Mouse (Mus musculus) heart, adult 2 months (tissue): ENCODE data around the gene Fxyd2. TPM values are rescaled to one million over a fixed set of nuclear protein-coding genes. Genes with fewer than 3 reads are reported as not detected.

Experiments
- DNase-seq, 2 experiments: peaks; one replicate each; pipeline ENCODE4 v3.0.0; 2021
- H3K27ac ChIP-seq: fragments of 200-600 bp; 2 replicates; pipeline ENCODE4 v1.8.1; 2022
- H3K27me3 ChIP-seq: fragments of 200-500 bp; 2 replicates; pipeline ENCODE4 v1.6.1; 2012; ENCODE audit warnings: mild to moderate bottlenecking, low read length, inconsistent platforms, mixed read lengths; ENCODE audit not compliant: control insufficient read depth, insufficient read depth
- H3K36me3 ChIP-seq: fragments of 200-500 bp; 2 replicates; pipeline ENCODE4 v1.6.1; 2012; ENCODE audit warnings: low read length, inconsistent platforms; ENCODE audit not compliant: control insufficient read depth, insufficient read depth
- H3K4me1 ChIP-seq: fragments of 200-500 bp; 2 replicates; pipeline ENCODE4 v1.6.1; 2011; ENCODE audit warnings: low read length; ENCODE audit not compliant: control insufficient read depth, insufficient read depth
- H3K4me3 ChIP-seq: fragments of 200-600 bp; 2 replicates; pipeline ENCODE4 v1.8.1; 2022
- H3K79me2 ChIP-seq: fragments of 200-500 bp; replicated peaks from 2 replicates; pipeline ENCODE4 v1.6.1; 2012; ENCODE audit warnings: mild to moderate bottlenecking, inconsistent platforms, low read length, moderate library complexity, mixed read lengths; ENCODE audit not compliant: control insufficient read depth, insufficient read depth
- H3K9ac ChIP-seq: fragments of 200-500 bp; 2 replicates; pipeline ENCODE4 v1.6.1; 2012; ENCODE audit warnings: low read depth, mild to moderate bottlenecking, control low read depth, inconsistent platforms, low read length, mixed read lengths
- CTCF ChIP-seq: fragments of 200-600 bp; IDR thresholded peaks from 2 replicates; pipeline ENCODE4 v1.8.1; 2022; ENCODE audit warnings: antibody characterized with exemption, mild to moderate bottlenecking, moderate library complexity
- EP300 ChIP-seq: fragments of 200-500 bp; IDR thresholded peaks from 2 replicates; pipeline ENCODE4 v1.6.1; 2011; ENCODE audit warnings: low read depth, low read length, control low read depth; ENCODE audit not compliant: insufficient read depth
- POLR2A ChIP-seq: fragments of 200-500 bp; IDR thresholded peaks from 2 replicates; pipeline ENCODE4 v1.6.1; 2011; ENCODE audit warnings: mild to moderate bottlenecking, low read depth, low read length, control low read depth; ENCODE audit not compliant: insufficient read depth
- WGBS: fragments of 180-500 bp; shearing (Covaris S2); methylation state at CpG from one replicate; pipeline ENCODE4 v1.1.7; 2018; 5-methylcytosine and 5-hydroxymethylcytosine counted together
- intact Hi-C: fragments of 180-260 bp; cut with DNase I; formaldehyde crosslinking; loops from one replicate; pipeline ENCODE4 v1.15.1; 2025
- polyA plus RNA-seq: library from polyadenylated mRNA; depleted of rRNA; stranded (reverse); fragments of >200 nt; gene quantifications from 2 replicates; pipeline ENCODE4 v1.2.3, GENCODE M21; 2012
- total RNA-seq, 2 experiments: library from RNA; stranded (reverse); gene quantifications; 2 replicates each; pipeline ENCODE4 v1.2.3; 2021

The Fxyd2 gene
- total and polyA plus RNA-seq, 3 experiments = 2.8 to 9.7 (median 3.3) TPM

- TF ChIP-seq CTCF = no peak
- no peak for TF ChIP-seq EP300
- TF ChIP-seq POLR2A = no peak
- H3K9ac ChIP-seq = no peak overlapping the region
- no peaks in the 10 kb centered on the region for H3K4me1 ChIP-seq
- no peak for DNase-seq
- H3K27ac ChIP-seq = no peak overlapping the region
- H3K4me3 ChIP-seq = no peak overlapping the region
- no peaks in the 10 kb centered on the region for H3K27me3 ChIP-seq
- intact Hi-C loops = no loop called here
- H3K36me3 ChIP-seq = no peaks in the 10 kb centered on the region
- WGBS = 69% methylated on average over 7 of the region's 7 CpGs
- H3K79me2 ChIP-seq = no peaks in the 10 kb centered on the region
Measured at GRCm38 (mm10) chr9:45422761-45423298, 23.4 kb downstream of the Fxyd2 start.

DNA sequence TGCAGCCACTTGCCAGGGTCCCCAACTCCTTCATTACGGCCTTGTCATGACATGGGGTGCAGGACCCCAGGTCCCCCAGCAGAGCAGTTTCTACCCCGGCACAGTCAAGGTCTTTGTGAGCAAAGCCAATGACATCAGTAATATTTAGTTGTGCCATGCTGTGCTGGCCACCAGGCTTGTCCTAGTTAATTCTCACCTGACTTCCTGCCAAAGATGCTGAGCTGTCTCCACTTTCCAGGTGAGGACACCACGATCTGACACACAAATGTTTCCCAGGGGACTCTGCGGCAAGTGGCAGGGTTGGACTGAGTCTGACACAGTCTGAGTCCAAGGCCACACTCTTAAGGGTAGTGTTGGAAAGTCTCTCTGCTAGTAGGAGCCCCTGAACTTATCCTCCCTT is 27.0 kb downstream of the Fxyd2 start, which contains the start of gene Dscaml1:
TSS of gene Dscaml1 (plus strand) at position 173 of the 400 bp plus-strand sequence.
- intact Hi-C loops = no loop called here
- peaks cover 12% of the 10 kb centered on the region for H3K27me3 ChIP-seq
- no peak for DNase-seq
- TF ChIP-seq CTCF = no peak
- TF ChIP-seq POLR2A = no peak
- no peak for TF ChIP-seq EP300
- H3K79me2 ChIP-seq = no peaks in the 10 kb centered on the region
- no peak within 1 kb of the TSS for H3K27ac ChIP-seq
- no peak within 1 kb of the TSS for H3K9ac ChIP-seq
- 79% methylated on average over 4 of the region's 4 CpGs for WGBS
- H3K4me1 ChIP-seq = no peaks in the 10 kb centered on the region
- no peak within 1 kb of the TSS for H3K4me3 ChIP-seq
- no peaks in the 10 kb centered on the region for H3K36me3 ChIP-seq

GRCm38 (mm10) chr9:45429392-45429791 is 29.9 kb downstream of the Fxyd2 start:
- no peak for DNase-seq
- 16% methylated on average over 5 of the region's 5 CpGs for WGBS
- no peak overlapping the region for H3K9ac ChIP-seq
- peaks cover 12% of the 10 kb centered on the region for H3K27me3 ChIP-seq
- H3K27ac ChIP-seq = no peak overlapping the region
- TF ChIP-seq EP300 (no peak), POLR2A (no peak), CTCF (no peak)
- no peak overlapping the region for H3K4me3 ChIP-seq
- intact Hi-C loops = no loop called here
- H3K79me2 ChIP-seq = no peaks in the 10 kb centered on the region
- H3K4me1 ChIP-seq = no peaks in the 10 kb centered on the region
- H3K36me3 ChIP-seq = no peaks in the 10 kb centered on the region

DNA sequence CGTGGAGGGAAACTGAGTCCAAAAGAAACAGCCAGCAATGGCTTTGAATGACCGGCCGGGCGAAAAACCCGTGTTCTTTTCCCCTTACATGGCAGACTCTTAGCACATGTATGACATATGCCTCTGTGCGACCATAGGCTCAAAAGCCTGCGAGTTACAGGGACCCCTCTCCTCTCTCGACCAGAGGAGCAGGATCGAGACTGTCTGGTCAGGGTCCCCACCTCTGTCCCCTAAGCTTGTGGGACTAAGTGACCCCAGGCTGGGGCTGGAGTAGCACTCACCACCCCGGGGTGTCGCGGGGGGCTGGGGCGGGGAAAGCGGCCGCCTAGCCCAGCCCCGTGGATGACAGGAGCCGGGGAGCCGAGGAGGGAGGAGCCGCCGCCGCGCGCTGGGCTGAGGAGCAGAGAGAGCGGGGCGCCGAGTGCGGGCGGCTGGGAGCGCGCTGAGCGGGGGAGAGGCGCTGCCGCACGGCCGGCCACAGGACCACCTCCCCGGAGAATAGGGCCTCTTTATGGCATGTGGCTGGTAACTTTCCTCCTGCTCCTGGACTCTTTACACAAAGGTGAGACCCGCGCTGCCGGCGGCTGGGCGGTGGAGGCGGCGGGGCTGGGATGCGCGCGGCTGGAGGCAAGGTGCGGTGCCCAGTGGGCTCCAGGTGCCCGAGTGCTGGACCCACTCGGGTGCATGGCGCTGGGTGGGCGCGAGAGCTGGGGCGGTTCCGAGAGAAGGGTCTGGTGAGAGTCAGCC is 30.7 kb downstream of the Fxyd2 start:
- H3K27me3 ChIP-seq = peaks cover 12% of the 10 kb centered on the region
- TF ChIP-seq POLR2A (no peak), EP300 (no peak), CTCF (no peak)

GRCm38 (mm10) chr9:45430698-45430959 is 31.2 kb downstream of the Fxyd2 start:
- Histone ChIP-seq H3K9ac (no peak overlapping the region), H3K36me3 (no peaks in the 10 kb centered on the region), H3K79me2 (no peaks in the 10 kb centered on the region), H3K27me3 (peaks cover 12% of the 10 kb centered on the region), H3K4me1 (no peaks in the 10 kb centered on the region), H3K4me3 (no peak overlapping the region), H3K27ac (no peak overlapping the region)
- intact Hi-C loops = no loop called here
- DNase-seq = no peak
- 2% methylated on average over 16 of the region's 17 CpGs for WGBS
- TF ChIP-seq EP300 (no peak), POLR2A (no peak), CTCF (no peak)

More for the DNA sequence above, 30.7 kb downstream of the Fxyd2 start:
- no peaks in the 10 kb centered on the region for H3K36me3 ChIP-seq
- no peak overlapping the region for H3K4me3 ChIP-seq
- no peak overlapping the region for H3K9ac ChIP-seq
- no peaks in the 10 kb centered on the region for H3K4me1 ChIP-seq
- intact Hi-C loops = no loop called here
- WGBS = 3% methylated on average over 51 of the region's 54 CpGs
- no peak for DNase-seq
- H3K27ac ChIP-seq = no peak overlapping the region
- no peaks in the 10 kb centered on the region for H3K79me2 ChIP-seq

DNA sequence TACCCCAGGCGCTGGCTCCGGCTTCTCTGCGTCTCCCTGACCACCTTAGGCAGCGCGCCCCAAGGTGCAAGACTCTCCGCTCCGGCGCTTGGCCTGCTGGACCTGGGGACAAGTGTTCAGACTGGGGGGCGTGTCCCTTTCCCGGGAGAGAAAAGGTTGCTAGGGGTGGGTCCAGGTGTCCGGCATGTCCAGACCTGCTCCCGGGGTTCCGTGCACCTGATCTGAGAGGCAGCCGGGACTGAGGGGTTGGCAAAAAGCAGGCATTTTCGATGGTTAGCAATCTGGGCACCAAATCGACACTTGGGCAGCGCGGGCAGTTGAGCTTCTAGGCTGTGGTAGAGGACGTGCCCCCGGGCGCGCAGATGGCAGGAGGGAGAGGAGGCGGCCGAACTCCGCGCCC is 31.7 kb downstream of the Fxyd2 start:
- no peak overlapping the region for H3K9ac ChIP-seq
- peaks cover 12% of the 10 kb centered on the region for H3K27me3 ChIP-seq
- no peaks in the 10 kb centered on the region for H3K4me1 ChIP-seq
- H3K27ac ChIP-seq = no peak overlapping the region
- no peaks in the 10 kb centered on the region for H3K36me3 ChIP-seq
- no peak for DNase-seq
- intact Hi-C loops = no loop called here
- H3K4me3 ChIP-seq = no peak overlapping the region
- no peaks in the 10 kb centered on the region for H3K79me2 ChIP-seq
- 5% methylated on average over 26 of the region's 26 CpGs for WGBS
- no peak for TF ChIP-seq POLR2A
- no peak for TF ChIP-seq CTCF
- TF ChIP-seq EP300 = no peak
